Mouse (Mus musculus) C2C12 (cell line): ENCODE results near the gene Cpa1.

Experiments used
- CTCF ChIP-seq: IDR thresholded peaks from one replicate; pipeline ENCODE4 v1.5.1; 2011; ENCODE audit not compliant: control insufficient read depth, insufficient read depth, insufficient read length
- MAX ChIP-seq: IDR thresholded peaks from one replicate; pipeline ENCODE4 v1.6.1; 2011; ENCODE audit warnings: mild to moderate bottlenecking, control low read depth
- USF1 ChIP-seq: IDR thresholded peaks from one replicate; pipeline ENCODE4 v1.6.1; 2011; ENCODE audit warnings: low read depth, mild to moderate bottlenecking, control low read depth, moderate library complexity

GRCm38 (mm10) chr6:30645379-30645778, 6.4 kb downstream of the Cpa1 start:
- no peak for TF ChIP-seq CTCF
- TF ChIP-seq USF1 = no peak
- TF ChIP-seq MAX = no peak
